Mouse (Mus musculus) limb, embryonic 14.5 days (tissue): ENCODE data around the gene Tecta. TPM values are rescaled to one million over a fixed set of nuclear protein-coding genes. Genes with fewer than 3 reads are reported as not detected.

Source experiments
- ATAC-seq: fragments of 200-750 bp; cut with Nextera tagmentation; 2 replicates; pipeline ENCODE4 v1.8.0; 2017; ENCODE audit warnings: low read depth, moderate number of reproducible peaks, moderate TSS enrichment; ENCODE audit not compliant: low FRiP score
- DNase-seq: peaks from one replicate; pipeline ENCODE4 v3.0.0-alpha.2; 2015; ENCODE audit warnings: low spot score
- H3K27ac ChIP-seq: fragments of 300-500 bp; sonication (generic); replicated peaks from 2 replicates; pipeline ENCODE4 v1.5.1; 2014; ENCODE audit warnings: low read depth, mild to moderate bottlenecking, low read length, moderate library complexity, mixed read lengths
- H3K27me3 ChIP-seq: fragments of 300-500 bp; sonication (generic); 2 replicates; pipeline ENCODE4 v1.6.1; 2014; ENCODE audit warnings: low read length, mixed read lengths; ENCODE audit not compliant: control insufficient read depth, insufficient read depth
- H3K36me3 ChIP-seq: fragments of 300-500 bp; sonication (generic); 2 replicates; pipeline ENCODE4 v1.6.1; 2014; ENCODE audit warnings: mild to moderate bottlenecking, low read length, moderate library complexity, mixed read lengths; ENCODE audit not compliant: control insufficient read depth, insufficient read depth
- H3K4me1 ChIP-seq: fragments of 300-500 bp; sonication (generic); 2 replicates; pipeline ENCODE4 v1.6.1; 2014; ENCODE audit warnings: antibody characterized with exemption, low read length, mixed read lengths; ENCODE audit not compliant: control insufficient read depth, insufficient read depth
- H3K4me2 ChIP-seq: fragments of 300-500 bp; sonication (generic); replicated peaks from 2 replicates; pipeline ENCODE4 v1.6.1; 2014; ENCODE audit warnings: low read depth, mild to moderate bottlenecking, low read length, moderate library complexity; ENCODE audit not compliant: severe bottlenecking
- H3K4me3 ChIP-seq: fragments of 300-500 bp; sonication (generic); replicated peaks from 2 replicates; pipeline ENCODE4 v1.5.1; 2014; ENCODE audit warnings: low read length
- H3K9ac ChIP-seq: fragments of 300-500 bp; sonication (generic); 2 replicates; pipeline ENCODE4 v1.6.1; 2014; ENCODE audit warnings: mild to moderate bottlenecking, low read depth, low read length, moderate library complexity; ENCODE audit not compliant: severe bottlenecking
- H3K9me3 ChIP-seq: fragments of 300-500 bp; sonication (generic); 2 replicates; pipeline ENCODE4 v1.6.1; 2016; ENCODE audit warnings: low read length; ENCODE audit not compliant: control insufficient read depth
- POLR2A ChIP-seq: fragments of 200-500 bp; IDR thresholded peaks from 2 replicates; pipeline ENCODE4 v1.8.0; 2012; ENCODE audit warnings: inconsistent platforms, mild to moderate bottlenecking, moderate library complexity, borderline replicate concordance; ENCODE audit not compliant: insufficient read depth, insufficient read length; ENCODE audit errors: extremely low read depth
- WGBS: fragments of 180-500 bp; shearing (Covaris S2); extraction: QIAGEN DNeasy Blood & Tissue Kit; methylation state at CpG from one replicate; pipeline ENCODE4 v1.1.7; 2014; 5-methylcytosine and 5-hydroxymethylcytosine counted together
- polyA plus RNA-seq, 2 experiments: library from polyadenylated mRNA; depleted of rRNA in 1 of 2; stranded (reverse) in 1 of 2; unstranded in 1 of 2; fragments of >200 nt; fragmentation: Nextera tagmentation in 1 of 2; extraction: Ambion mirVana in 1 of 2; gene quantifications; 2 replicates each; pipeline versions ENCODE4 v1.2.1 to v1.2.3; 2012 to 2014

Tecta gene
- polyA plus RNA-seq, 2 experiments = 0.10 to 0.88 TPM

DNA sequence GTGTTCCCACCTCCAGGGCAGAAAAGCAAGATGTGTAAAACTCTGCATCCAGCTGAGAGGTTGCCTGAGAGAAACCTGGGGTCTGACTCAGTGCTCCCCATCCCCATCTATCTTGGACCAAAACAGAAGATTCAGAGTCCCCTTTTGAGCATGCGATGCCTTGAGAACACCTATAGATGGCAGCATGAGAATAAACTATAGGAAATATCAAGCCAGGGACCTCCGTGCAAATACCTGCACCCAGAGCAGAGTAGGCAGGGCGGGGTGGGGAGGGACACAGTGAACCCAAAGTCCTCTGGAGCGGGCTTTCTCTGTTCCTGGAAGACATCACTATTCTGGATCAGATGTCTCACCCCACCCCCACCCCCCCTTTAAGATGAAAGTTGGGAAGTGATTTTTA, 11.2 kb downstream of the Tecta start:
- peak; percentile 40 for DNase-seq
- no peak for TF ChIP-seq POLR2A

DNA sequence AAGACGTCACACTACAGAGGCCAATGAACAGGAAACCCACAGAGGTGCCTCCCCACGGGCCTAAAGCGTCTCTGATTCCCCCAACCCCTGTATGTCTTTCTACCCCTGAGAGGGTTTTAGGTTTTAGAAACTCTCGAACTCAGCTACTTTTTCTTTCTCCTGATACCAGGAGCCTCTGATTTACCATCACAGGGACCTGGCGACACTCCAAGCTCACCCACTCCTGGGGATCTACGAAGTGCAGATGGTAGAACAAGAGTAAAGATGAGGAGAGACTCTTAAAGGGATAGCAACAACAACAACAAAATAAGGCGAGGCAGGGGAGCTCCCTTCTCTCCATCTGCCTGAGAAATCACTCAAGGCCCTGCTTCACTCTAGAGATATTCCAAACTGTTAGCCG, 12.7 kb downstream of the Tecta start:
- ATAC-seq = no peak
- no peak for TF ChIP-seq POLR2A
- WGBS = 66% methylated on average over 8 of the region's 8 CpGs

More for the DNA sequence above, 11.2 kb downstream of the Tecta start:
- no peaks in the 10 kb centered on the region for H3K9me3 ChIP-seq
- 47% methylated on average over 4 of the region's 4 CpGs for WGBS
- no peak overlapping the region for H3K4me2 ChIP-seq
- H3K27ac ChIP-seq = no peak overlapping the region
- H3K4me1 ChIP-seq = peaks cover 16% of the 10 kb centered on the region
- H3K36me3 ChIP-seq = no peaks in the 10 kb centered on the region
- H3K27me3 ChIP-seq = no peaks in the 10 kb centered on the region
- no peak for ATAC-seq
- H3K4me3 ChIP-seq = no peak overlapping the region
- no peak overlapping the region for H3K9ac ChIP-seq

DNA sequence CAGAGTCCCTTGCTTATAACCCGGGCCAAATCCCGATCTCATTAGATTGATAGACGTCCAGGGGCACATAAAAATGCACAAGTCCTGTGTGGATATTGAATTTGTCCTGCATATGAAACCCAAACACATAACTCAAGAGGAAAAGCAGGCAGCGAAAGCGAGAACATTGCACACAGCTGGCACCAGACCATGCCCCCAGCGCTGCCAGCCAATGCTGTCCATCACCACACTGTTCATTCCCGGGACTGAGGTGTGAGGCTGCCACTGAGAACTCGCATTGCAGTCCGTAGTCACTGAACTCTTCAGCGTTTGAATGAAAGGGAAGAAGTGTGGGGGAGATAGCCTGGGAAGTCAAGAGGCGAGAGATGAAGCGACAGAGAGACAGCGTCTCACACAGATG, 14.1 kb downstream of the Tecta start:
- no peak overlapping the region for H3K4me3 ChIP-seq
- H3K27ac ChIP-seq = no peak overlapping the region
- no peak overlapping the region for H3K9ac ChIP-seq
- no peak overlapping the region for H3K4me2 ChIP-seq
- no peak for ATAC-seq
- H3K9me3 ChIP-seq = no peaks in the 10 kb centered on the region
- TF ChIP-seq POLR2A = no peak
- H3K36me3 ChIP-seq = no peaks in the 10 kb centered on the region
- H3K4me1 ChIP-seq = peaks cover 1% of the 10 kb centered on the region; the same call in 1 of the 2 replicates
- no peak for DNase-seq
- WGBS = 67% methylated on average over 13 of the region's 13 CpGs
- no peaks in the 10 kb centered on the region for H3K27me3 ChIP-seq

More for the DNA sequence above, 12.7 kb downstream of the Tecta start:
- Histone ChIP-seq H3K4me2 (no peak overlapping the region), H3K4me1 (peaks cover 12% of the 10 kb centered on the region), H3K27me3 (no peaks in the 10 kb centered on the region), H3K9ac (no peak overlapping the region), H3K27ac (no peak overlapping the region), H3K36me3 (no peaks in the 10 kb centered on the region), H3K4me3 (no peak overlapping the region), H3K9me3 (no peaks in the 10 kb centered on the region)
- no peak for DNase-seq

DNA sequence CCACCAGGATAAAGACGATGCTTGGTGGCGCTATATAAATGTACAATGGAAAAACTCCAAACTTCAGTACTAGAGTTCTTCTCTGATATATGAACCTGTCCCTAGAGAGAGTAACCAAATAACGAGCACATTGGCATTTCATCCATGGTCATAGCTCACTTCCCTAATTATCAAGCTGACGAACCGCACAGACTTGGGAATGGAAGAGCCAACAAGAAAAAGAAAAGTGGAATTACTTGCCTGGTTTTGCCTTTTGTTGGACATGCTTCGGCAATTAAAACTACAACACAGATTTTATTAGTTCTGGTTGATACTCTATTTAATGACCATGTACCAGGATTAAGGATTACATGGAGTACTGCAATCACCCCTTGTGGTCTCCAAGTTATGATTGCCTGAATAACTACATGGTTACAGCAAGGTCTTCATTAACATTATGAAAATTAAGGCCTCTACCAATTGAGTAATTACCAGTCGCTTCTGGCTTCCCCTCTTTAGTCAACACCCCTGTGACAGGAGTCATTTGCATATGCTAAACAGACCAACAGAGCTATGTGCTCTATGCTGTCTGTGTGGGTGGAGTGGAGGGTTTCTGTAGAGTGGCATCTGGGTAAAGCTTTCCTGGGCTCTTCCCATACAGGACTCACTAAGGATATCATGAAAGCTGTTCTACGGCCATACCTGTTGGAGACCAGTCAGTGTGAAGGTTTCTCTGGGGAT, 16.9 kb downstream of the Tecta start:
- H3K36me3 ChIP-seq = no peaks in the 10 kb centered on the region
- 71% methylated on average over 8 of the region's 8 CpGs for WGBS
- H3K4me2 ChIP-seq = no peak overlapping the region
- no peak overlapping the region for H3K4me3 ChIP-seq
- DNase-seq = no peak
- H3K27me3 ChIP-seq = no peaks in the 10 kb centered on the region
- ATAC-seq = no peak
- no peak overlapping the region for H3K9ac ChIP-seq
- H3K9me3 ChIP-seq = no peaks in the 10 kb centered on the region
- no peak for TF ChIP-seq POLR2A
- no peaks in the 10 kb centered on the region for H3K4me1 ChIP-seq
- H3K27ac ChIP-seq = no peak overlapping the region

DNA sequence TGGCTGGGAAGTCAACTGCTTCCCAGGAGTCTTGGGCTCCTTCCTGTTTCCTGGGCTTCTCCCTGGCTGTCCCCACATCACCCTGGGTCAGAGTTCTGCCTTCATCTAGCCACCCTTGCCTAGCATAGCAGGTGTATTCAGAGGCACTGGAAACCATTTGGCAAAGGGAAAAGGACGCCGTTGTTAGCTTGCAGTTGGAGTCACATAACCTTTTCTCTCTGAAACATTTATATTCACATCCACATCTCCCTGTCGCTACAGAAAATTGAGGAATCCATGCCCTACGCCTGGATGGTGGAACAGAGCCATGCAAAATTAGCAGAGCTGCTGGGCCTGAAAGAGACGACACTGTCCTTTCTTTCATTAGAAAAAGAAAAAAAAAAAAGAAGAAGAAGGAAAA, 17.7 kb downstream of the Tecta start:
- 80% methylated on average over 5 of the region's 5 CpGs for WGBS
- Histone ChIP-seq H3K27ac (no peak overlapping the region), H3K27me3 (no peaks in the 10 kb centered on the region), H3K4me1 (no peaks in the 10 kb centered on the region), H3K36me3 (no peaks in the 10 kb centered on the region), H3K4me2 (no peak overlapping the region), H3K9me3 (no peaks in the 10 kb centered on the region), H3K4me3 (no peak overlapping the region), H3K9ac (no peak overlapping the region)
- no peak for DNase-seq
- ATAC-seq = no peak
- TF ChIP-seq POLR2A = no peak
